Mouse (Mus musculus) large intestine, adult 2 months (tissue): ENCODE data around the gene A830018L16Rik. TPM values are rescaled to one million over a fixed set of nuclear protein-coding genes. Genes with fewer than 3 reads are reported as not detected.
"Not testable (repeated sequence)": the region's sequence is repeated elsewhere in the genome, so short reads cannot be mapped to it uniquely, and the experiment has no call there.

Source experiments
- DNase-seq: peaks from one replicate; pipeline ENCODE4 v3.0.0-alpha.2; 2012; ENCODE audit warnings: low read depth, low spot score
- WGBS: fragments of 180-500 bp; shearing (Covaris S2); methylation state at CpG from one replicate; pipeline ENCODE4 v1.1.7; 2018; 5-methylcytosine and 5-hydroxymethylcytosine counted together
- polyA plus RNA-seq: library from polyadenylated mRNA; depleted of rRNA; stranded (reverse); fragments of >200 nt; gene quantifications from 2 replicates; pipeline ENCODE4 v1.2.3, GENCODE M21; 2012; rRNA removed

Gene A830018L16Rik
- 0.01 TPM in 1 of 2 replicates, not detected in the other for polyA plus RNA-seq

DNA sequence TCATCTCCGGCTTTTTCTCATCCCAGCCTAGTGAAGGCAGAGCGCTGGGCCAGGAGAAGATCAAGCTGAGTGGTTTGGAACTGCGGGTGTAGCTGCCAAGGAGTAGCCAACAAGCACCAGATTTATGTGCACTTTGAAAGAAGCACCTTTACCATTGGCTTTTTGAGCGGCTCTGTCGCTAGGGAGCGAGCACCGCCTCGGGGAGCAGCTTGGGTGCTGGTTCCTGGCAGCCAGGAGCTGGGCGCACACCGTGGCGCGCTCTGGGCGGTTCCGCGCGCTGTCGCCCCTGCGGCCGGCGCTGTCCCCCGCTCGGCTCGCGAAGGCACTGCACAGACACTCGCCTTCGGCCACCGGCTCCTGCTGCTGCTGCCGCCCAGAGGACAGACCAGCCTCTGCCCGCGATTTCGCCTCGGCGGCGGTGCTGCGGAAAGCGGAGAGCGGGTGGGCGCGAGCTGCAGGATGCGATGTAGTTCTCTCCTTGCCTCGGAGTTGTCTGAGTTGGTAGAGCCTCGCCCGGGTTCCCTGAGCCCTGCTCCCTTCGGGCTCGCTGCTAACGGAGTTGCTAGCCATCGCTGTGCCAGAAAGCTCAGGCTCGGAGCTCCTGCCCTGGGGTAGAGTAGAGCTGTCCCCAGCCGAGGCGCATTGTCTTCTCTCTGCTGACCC lies at the start of gene A830018L16Rik:
Gene A830018L16Rik, plus strand, starts transcription at position 212 of the 663 bp plus-strand sequence.
- 4% methylated on average over 50 of the region's 50 CpGs for WGBS

DNA sequence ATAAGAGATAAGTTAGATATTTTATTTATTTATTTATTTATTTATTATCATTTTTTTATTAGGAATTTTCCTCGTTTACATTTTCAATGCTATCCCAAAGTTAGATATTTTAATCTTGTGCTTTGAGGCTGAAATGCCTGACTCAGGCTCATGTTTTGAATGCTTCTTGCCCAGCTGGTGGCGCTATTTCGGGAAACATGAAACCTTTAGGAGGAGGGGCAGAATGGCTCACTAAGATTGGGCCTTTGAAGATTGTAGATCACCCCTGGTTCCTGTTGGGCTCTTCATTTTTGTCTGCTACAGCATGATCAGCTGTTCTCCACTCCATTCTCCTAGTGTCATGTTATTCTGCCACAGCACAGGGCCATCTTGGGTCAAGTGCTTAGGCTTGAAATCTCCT lies 28.1 kb upstream of the A830018L16Rik start:
- 48% methylated on average over 3 of the region's 3 CpGs for WGBS
- DNase-seq: no peak

More for the DNA sequence above, at the start of gene A830018L16Rik:
- DNase-seq: no peak

DNA sequence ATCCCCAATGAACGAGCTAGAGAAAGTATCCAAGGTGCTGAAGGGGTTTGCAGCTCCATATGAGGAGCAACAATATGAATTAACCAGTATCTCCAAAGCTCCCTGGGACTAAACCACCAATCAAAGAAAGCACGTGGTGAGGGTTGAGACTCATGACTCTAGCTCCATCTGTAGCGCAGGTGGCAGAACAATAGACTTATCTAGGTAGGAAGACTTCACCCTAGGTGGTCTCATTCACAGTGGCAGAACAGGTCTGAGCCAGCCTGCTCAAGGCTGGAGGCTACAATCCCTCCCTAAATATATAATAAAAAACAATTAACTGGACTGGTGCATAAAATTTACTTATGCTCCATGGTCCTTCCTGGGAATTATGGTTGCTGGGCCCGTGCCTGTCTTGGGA lies 18.5 kb upstream of the A830018L16Rik start:
- 51% methylated on average over 4 of the region's 4 CpGs for WGBS
- DNase-seq: no peak

DNA sequence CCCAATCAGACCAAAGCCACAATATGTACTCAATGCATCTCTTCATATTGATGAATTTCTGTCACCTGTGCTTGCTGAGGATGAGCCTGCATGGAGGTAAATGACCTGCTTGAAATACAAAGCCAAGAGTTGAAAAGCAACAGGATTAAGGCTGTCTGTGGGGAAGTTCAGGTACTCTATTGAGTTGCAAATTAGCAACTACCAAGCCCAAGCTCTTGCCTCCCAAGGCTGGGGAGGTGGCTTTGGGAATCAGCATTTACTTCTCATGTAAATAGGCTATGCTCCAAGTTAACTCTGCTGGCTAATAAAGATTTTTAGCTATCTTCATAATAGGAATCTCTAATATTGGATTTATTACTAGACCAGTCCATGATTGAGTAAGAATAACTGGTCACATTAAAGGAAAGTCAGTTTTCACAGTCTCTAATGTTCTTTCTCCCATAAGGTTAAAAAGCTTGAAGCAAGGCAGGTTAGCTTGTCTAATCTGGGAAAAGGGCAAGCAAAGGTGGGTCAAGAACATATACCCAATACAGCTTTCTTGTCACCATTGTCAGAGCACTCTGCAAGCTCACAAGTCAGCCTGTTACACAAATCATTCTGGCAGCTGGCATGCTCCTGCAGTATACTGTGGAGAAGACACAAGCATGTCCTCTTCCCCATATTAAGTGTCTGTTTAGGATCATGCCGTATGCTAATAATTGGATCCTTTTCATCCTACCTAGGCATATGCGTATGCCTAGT lies 17.7 kb upstream of the A830018L16Rik start:
- no peak for DNase-seq
- 89% methylated on average over 2 of the region's 2 CpGs for WGBS

DNA sequence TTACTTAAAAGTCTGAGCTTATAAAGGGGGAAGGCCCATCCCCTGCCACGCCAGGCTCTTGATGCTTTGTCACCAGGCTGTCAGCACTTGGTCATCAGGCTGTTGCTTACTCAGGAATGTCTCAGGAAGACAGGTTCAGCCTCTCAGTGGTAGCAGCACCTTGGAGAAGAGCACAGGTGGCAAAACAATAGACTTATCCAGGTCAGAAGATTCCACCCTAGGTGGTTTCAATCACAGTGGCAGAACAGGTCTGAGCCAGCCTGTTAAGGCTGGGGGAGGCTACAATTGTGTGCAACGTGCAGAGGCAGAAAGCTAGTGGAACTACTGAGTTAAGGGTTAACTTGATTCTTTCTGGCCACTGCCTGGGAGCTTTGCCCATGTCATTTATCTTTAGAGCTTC lies 12.7 kb upstream of the A830018L16Rik start:
- DNase-seq: no peak
- 25% methylated on average over 2 of the region's 2 CpGs for WGBS

DNA sequence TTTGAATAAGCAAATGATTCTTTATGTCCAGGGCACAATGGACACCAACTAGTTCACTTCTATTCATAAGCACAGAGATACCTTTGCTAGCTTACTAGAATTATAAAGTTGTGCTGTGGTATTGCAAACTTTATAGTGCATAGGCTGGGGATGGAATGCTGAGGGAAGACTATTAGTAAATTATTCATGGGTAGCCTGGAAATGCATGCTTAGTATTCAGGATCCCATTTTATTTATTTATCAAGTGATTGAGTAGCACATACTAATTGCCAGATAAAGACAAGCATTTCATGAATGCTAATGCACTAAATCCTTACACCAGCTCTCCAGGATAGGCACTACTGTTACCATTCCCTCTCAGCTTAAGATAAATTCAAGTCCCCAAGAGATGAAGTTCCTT lies 8.4 kb upstream of the A830018L16Rik start:
- DNase-seq: no peak

DNA sequence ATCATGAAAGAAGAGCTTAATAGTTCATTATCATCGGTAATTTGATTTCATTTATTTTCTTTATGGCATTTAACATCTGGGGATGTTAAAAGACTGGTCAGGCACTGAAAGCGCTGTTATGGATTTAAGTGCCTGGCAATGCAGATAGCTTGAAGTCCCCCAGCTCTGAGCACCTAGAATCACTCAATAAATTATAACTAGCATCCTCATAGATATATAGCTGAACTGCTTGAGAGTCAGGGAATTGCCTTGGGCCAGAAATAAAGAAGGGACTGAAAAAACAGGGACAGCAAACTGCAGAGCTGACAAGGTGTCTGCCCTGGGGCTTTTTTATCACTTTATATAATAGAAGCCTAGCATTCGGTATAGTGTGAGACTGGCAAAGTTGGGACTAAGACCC lies 7.9 kb upstream of the A830018L16Rik start:
- 81% methylated on average over 3 of the region's 3 CpGs for WGBS
- DNase-seq: no peak

DNA sequence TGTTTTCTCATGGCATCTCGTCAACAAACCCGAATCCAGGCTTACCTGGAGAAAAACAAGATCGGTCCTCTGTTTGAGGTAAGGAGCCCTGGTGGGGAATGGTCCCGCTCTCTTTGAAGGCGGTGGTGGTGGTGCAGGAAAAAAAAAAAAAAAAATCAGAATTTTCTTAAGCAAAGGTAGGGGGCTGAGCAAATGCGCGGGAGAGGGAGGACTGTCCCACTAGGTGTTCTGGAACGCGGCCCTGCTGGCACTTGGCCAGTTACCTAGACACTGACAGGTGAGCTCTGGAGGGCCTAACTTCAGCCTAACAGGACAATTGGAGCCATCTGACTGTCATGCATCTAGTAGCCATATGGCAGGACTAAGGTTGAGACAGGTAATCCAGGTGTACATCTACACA lies 655 bp downstream of the A830018L16Rik start:
- 8% methylated on average over 9 of the region's 9 CpGs for WGBS
- DNase-seq: no peak

DNA sequence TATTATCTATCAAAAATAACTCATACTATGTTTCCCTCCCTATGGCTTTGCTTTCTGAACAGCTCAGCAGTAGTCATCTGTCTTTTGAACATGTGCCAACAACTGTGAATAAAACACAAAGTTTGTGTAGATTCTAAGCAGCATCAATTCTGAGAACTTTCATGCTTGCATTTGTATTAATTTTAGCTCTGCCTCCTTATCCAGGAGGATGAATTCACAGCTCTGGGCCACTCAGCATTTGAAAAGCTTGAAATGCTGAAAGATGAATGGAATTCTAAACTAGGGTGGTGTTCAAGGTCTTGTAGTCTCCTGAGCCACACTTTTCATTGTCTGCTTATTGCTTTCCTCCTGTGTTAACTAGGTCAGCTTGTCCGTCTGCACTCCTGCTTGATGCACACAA lies 13.4 kb downstream of the A830018L16Rik start:
- DNase-seq: no peak
- 80% methylated on average over 1 of the region's 1 CpGs for WGBS

DNA sequence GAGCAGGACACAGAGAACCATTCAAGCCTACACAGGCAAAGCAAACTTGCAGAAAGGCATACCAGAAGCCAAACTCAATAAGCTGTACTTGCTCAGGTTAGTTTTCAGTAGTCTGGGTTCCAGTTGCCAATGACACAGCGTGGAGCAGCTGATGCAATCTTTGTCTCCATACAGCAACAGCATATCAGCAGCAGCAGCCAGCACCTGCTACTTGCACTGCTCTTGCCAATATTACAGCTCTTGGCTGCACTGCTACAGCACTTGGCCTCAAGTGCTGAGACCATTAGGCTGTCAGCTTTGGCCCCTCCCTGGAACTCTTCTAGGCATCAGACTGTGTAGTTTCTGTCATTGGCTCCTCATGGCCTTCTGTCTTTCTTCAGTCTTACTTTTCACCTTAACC lies 44.4 kb downstream of the A830018L16Rik start:
- DNase-seq: no peak
- WGBS: 57% methylated on average over 1 of the region's 1 CpGs

DNA sequence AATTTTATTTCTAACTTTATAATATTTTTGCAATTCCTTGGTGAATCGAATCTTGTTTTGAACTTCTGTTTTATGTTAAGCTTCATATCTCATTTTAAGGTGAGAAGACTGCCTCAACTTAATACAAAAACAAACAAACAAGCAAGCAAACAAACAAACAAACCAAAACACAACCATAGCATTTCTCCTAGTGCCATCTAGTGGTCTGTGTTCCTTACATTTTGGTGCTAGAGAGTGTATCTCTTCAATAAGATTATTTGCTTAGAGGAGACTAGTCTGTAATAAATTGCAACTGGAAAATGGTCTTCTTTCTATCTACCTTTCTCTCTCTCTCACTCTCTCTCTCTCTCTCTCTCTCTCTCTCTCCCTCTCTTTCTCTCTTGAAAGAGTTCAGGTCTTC lies 52.4 kb downstream of the A830018L16Rik start:
- 48% methylated on average over 1 of the region's 1 CpGs for WGBS
- DNase-seq: no peak

DNA sequence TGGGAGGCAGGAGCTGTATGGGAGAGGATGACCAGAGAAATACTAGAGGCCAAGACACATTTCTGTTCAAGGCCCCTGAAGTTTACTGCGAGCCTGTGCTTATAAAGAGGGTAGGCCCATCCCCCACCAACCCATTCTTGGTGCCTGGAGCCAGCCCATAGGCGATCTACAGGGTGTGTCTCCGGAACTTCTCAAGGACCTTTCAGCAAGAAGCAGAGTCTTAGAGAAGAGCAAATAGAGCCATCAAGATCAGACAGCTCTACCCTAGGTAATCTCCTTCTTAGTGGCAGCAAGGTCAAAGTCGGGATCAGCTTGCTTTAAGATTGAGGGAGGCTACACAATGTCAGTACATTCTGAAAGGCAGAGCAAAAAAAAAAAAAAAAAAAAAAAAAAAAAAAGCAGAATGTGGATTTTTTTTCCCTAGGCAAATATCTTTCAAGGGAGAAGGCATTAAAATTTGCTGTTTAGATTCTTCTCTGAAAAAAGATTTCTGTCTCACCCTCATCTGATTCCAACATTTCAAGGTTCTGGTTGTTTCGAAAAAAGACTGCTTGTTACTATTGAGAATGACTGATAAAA lies 53.2 kb downstream of the A830018L16Rik start:
- DNase-seq: no peak
- WGBS: 32% methylated on average over 5 of the region's 5 CpGs

DNA sequence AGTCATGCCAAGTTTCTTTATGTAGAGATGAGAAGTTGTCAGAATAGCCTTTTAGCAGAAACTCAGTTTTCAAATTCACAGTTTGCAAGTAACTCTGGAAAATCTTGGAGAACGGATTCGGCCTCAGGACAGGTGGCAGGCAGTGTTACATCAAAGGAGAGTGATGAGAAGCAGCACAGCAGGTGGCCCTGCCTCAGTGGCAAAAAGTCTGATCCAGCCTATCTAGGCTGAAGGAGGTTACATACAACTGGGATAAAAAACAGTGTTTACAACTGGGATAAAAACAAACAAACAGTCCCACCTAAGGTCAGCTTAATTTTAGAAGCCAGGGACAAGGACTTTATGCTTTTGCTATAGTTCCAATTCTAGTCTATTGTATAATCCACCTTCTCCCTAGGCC lies 79.0 kb downstream of the A830018L16Rik start:
- WGBS: 81% methylated on average over 2 of the region's 2 CpGs
- no peak for DNase-seq

DNA sequence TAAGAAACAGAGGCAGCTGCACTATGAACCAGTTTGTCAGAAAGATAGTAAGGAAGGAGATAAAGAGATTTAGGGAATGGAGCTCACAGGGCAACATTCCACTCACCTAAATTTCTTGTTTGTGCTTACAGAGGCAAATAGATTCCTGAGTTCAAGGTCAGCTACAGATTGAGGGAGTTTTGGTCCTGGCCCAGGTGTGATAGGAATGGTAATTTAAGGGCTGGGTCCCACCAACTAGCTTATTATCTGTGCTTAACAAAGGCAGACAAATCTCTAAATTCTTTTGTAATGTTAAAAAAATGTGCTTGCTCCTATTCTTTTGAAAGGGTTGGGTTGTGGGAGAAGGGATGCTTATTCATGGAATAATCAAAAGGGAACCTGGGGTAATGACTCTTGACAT lies 87.7 kb downstream of the A830018L16Rik start:
- DNase-seq: no peak

DNA sequence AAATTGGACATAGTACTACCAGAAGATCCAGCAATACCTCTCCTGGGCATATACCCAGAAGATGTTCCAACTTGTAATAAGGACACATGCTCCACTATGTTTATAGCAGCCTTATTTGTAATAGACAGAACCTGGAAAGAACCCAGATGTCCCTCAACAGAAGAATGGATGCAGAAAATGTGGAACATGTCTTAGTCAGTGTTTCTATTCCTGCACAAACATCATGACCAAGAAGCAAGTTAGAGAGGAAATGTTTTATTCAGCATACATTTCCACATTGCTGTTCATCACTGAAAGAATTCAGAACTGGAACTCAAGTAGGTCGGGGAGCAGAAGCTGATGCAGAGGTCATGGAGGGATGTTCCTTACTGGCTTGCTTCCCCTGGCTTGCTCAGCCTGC lies 135.9 kb downstream of the A830018L16Rik start:
- WGBS: 69% methylated on average over 1 of the region's 1 CpGs
- not testable (repeated sequence) for DNase-seq

DNA sequence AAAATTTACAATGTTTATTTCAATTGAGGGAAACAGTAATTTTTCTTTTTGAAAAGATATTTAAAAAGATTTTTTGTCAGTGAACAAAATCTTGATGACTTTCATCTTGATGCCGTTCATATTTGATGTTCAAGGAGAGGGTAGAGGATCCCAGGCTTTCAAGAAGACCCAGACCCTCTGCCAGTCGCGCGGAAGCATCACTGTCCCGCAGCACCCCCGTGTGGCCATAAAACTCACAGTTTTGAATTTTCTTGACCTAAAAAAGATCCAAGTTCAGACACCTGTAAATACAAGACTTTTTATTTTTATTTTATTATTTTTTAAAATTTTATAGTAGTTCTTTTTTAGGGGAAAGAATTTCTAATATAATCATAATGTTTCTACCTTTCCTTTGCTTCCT lies 151.4 kb downstream of the A830018L16Rik start:
- DNase-seq: no peak
- 12% methylated on average over 6 of the region's 6 CpGs for WGBS

DNA sequence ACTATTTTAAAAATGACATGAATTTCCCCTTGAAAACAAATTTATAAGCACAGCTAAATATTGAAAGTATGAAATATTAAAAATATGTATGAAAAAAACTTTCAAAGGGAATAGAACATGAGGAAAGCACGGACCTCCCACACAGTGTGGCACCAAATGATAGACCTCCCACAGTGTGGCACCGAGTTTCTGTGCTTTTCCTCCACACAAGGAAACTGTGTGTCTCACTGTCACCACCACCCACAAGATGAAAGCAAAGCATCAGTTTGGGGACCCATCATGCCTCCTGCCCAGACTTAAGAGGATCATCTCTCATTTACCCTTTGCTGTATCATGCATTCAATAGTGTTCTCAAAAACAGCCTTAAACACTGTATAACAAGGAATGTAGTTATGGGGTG lies 152.8 kb downstream of the A830018L16Rik start:
- DNase-seq: no peak
- WGBS: 72% methylated on average over 2 of the region's 2 CpGs

DNA sequence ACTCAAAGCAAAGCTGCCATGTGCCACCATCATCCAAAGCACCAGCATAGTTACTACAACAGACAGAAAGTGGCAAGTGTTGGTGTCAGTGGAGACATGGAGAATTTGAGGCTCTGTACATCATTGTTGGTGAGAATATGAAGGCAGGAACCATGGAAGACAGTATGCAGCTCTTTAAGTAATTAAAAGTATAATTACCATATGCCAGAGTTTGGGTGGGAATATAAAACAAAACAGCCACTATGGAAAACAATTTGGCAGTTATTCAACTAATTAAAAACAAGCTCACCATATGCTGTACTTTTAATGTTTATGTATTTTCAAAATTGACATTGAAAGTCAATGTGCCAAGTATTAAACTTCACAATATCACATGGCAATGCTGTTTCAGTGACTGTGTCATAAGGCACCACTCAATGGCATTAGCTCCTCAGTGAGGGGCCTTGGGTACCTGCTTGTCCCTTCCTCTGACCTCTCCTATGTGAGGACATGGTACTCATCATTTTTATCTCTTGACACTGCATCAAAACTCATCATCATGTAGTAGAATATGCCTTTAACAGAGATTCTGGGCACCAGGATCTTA lies 153.5 kb downstream of the A830018L16Rik start:
- DNase-seq: no peak

DNA sequence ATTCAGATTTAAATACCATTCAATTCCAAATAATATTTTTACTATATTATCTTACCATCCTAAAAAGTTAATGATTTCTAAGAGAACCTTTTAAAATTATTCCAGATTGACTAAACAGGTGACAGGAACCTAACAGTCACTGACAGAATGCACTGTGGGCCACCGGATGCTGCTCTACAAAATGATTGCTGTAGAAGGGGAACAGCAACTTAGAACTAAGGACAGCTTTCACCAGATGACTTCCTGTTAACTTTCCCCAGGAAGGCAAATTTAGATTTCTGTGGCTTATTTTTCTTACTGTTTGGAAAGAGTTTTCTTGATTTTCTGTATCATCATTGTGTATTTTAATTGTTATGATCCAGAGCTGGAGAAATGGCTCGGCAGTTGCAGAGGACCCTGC lies 156.4 kb downstream of the A830018L16Rik start:
- WGBS: 78% methylated on average over 2 of the region's 2 CpGs
- no peak for DNase-seq

DNA sequence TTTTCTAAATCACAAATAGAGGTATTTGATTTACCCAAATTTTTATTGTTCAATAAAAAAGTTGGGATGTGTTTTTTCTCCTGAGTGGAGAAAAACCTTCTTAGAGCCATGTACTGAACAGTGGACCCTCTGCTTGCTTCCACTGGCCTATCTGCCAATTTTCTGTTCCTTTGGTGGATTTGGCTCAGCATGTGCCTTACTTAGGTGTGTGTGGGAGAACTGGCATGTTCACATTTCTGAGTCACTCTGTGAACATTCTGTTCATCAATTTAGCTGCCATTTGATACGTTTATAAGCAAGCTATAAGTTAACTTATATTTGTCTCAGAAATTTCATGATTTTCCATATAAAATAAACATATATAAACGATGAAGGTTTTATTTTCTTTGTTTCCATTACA lies 159.6 kb downstream of the A830018L16Rik start:
- no peak for DNase-seq
- WGBS: 58% methylated on average over 2 of the region's 2 CpGs

DNA sequence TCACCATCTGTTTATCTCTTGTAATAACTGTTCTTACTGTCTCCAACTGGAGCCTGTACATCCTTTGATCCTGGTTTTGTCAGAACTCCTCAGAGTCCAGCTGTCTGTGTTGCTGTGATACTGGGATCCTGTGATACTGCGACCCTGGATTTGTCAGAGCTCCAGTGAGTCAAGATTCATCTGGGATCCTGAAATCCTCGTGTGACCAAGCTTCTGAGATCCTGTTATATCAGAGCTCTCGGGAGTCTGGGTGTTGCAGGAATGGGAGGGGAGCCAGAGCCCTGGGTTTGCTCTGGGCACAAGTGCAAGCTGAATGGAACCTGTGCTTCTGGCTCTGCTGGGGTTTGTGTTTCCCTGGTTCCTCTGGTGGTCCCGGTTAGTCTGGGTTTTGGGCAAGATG lies 166.1 kb downstream of the A830018L16Rik start:
- DNase-seq: no peak
- WGBS: 58% methylated on average over 4 of the region's 4 CpGs
